Mouse (Mus musculus): ENCODE measurements around the gene Ugt2b5.
"Not testable (repeated sequence)": the region's sequence is repeated elsewhere in the genome, so short reads cannot be mapped to it uniquely, and the experiment has no call there.

Ugt2b5 gene

DNA sequence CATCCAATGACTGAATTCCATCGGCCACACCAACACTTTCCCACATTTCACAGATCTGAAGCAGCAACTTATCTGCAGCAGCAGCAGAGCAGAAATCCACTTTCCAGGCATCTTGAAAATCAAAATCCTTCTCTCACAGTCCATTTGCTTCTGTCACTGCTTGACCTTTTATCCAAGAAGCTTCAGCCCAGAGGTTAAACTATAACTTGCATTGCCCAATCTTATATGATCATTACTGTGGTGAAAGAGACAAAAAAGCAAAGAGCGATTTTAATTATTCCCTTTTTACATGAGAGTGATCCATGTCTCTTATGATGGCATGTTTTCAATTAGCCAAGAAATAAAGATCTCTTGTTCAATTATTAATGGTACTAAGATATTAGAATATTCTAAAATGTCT is at the start of gene Ugt2b5:
TSS of gene Ugt2b5 (minus strand) at position 123 of the 400 bp plus-strand sequence.
- DNase-seq (ENCODE audit: inconsistent ontology term) = not testable (repeated sequence)

DNA sequence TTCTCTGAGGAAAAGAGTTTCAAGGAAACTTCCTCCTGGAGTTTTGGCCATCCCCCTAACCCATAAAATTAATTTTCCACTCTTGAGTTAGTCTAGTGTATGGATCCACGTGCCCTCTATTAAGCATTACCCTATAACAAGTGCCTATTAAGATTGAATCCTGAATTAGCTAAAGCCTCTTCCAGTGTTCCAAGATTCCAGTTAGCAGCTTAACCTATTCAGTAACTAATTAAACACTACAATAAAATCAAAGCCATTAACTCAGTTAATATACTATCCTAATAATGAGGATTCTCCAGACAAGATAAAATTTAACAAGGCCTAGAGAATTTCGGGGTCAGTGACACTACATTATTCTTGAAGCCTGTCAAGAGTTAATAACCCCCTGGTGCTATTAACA is 35.7 kb upstream of the Ugt2b5 start:
- DNase-seq (ENCODE audit: inconsistent ontology term) = not testable (repeated sequence)

DNA sequence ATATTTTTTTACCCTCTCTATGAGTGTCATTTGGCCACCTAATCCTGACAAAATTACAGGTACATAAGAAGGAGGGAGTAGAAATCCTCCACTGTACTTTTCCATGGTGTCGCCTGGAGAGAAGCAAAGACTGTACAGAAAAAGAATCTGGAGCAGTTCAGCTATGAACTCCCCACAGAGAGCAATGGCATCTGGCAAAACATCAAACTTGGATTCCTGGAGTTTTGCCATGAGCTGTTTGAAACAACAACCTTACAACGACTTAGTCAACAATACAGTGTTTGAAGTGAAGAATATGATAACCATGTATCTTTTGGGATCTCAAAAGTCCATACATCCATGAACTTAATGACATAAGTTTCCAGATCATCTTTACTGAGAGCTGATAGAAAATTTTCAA is 34.6 kb upstream of the Ugt2b5 start:
- DNase-seq (ENCODE audit: inconsistent ontology term) = peak; percentile 23

DNA sequence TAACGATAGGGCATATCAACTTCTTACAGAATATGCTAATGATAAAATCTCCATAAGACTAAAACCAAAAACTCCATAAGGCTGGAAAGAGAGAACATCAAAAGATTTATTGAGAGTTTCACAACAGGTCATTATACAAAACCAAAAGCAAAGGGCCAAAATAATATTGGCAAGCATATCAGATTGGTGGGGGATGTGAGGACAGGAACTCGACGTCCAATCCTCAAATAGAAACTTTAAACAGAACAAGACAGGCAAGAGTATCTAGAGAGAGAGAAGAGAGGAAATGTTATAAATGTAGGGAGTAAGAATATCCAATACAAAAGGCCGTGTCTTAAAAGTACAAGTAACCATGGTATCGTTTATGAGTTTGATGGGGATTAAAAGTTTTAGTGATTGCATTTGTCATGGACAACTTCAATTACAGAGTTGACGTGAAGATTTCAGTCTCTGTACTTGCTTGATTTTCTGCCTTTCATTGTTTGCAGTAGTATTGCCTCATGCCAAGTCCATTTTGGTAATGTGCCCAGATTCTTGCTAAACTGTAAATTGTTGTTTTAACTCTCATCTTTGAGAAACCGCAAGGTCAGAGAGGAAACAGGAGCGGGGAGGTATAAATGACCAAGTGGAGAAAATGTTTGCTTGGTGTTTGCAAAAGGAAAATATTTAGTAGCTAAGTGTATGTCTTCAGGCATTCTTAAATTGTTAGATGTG is 7.8 kb upstream of the Ugt2b5 start:
- DNase-seq (ENCODE audit: inconsistent ontology term) = peak; percentile 66

DNA sequence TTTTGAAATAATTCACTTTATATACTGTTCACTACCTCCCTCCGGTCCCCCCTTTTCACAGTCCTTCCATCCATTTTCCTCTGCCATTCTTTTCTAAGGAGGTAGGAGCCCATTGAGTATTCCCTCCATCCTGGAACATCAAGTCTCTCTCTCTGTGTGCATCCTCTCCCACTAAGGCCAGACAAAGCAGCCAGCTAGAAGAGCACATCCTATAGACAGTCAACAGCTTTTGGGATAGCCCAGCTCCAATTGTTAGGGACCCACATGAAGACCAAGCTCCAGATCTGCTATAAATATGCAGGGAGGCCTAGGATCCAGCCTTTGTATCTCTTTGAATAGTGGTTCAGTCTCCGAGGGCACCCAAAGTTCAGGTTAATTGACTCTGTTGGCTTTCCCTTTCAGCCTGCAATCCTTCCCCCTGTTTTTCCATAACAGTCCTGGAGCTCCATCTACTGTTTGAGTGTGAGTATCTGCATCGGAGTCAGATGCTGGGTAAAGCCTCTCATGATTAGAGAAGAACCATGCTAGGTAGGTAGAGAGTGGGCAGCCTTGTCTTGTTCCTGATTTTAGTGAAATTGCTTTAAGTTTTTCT is 2.8 kb upstream of the Ugt2b5 start:
- DNase-seq (ENCODE audit: inconsistent ontology term) = peak; percentile 48

DNA sequence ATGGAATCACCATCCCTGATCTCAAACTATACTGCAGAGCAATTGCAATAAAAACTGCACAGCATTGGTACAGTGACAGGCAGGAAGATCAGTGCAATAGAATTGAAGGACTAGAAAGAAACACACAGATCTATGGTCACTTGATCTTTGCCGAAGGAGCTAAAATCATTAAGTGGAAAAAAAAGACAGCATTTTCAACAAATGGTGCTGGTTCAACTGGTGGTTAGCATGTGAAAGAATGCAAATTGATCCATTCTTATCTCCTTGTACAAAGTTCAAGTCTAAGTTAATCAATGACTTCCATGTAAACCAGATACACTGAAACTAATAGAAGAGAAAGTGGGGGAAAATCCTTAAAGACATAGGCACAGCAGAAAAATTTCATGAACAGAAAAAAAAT is 36.4 kb downstream of the Ugt2b5 start:
- not testable (repeated sequence) for DNase-seq (ENCODE audit: inconsistent ontology term)

DNA sequence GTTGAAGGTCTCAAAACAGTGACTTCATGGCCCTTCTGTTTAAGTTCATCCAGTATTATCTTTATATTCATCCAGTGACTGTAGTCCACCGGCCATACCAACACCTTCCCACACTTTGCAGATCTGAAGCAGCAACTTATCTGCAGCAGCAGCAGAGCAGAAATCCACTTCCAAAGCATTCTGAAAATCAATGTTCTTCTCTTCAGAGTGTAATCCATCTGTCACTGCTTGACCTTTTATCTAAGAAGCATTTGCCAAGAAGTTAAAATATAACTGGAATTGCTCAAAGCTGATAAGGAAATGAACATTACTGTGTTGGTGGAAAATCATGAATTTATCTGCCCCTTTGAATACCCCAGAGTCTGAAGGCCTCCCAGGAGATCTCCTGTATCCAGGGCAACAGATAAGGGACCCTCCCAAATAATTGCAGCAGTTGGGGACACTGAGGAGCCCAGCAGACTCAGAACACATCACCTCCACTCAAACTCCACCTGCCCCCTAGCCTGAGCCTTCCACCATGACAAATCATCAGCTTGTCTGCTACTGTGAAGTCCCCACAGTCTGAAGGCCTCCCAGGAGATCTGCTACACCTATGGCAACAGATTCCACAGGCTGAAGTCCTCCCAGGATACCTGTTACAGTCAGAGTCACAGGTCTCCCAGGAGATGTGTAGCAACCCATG is 47.6 kb downstream of the Ugt2b5 start, which contains the start of gene Ugt2b36:
TSS of gene Ugt2b36 (minus strand) at position 210 of the 682 bp plus-strand sequence.
- DNase-seq (ENCODE audit: inconsistent ontology term) = no peak

DNA sequence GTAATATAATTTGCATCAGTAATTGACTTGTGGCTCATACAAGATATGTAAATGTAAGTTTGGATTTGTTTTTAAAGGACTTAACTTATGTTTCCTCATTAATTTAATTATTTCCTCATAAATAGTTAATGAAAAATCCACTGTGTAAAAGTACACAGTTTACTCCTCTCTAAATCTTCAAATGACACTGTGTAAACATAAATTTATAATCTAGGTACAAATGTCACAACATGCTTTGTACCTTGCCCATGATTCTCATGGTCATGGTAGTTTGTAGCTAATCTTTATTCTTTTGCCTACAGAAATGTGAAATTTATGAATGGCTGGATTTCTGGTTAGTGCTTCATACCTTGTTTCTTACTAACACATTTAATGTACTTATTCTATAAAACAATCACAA is 49.0 kb downstream of the Ugt2b5 start:
- DNase-seq (ENCODE audit: inconsistent ontology term) = no peak

DNA sequence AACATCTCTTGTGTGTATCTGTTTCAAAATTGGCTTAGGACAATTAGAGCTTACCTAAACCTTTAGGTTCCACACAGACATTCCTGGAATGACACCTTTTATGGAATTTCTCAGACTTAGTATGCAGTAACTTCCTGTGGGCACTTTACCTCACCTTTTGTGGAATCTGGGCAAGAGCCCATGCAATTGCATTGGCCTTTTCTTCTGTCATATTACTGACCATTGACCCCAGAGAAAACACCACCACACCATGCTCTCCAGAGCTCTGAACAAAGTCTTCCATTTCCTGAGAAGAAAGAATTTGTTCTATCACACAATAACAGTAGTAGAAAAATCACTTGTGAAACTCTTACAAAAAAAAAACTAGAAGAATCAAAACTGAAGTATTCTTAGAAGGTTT is 50.9 kb downstream of the Ugt2b5 start:
- DNase-seq (ENCODE audit: inconsistent ontology term) = no peak

DNA sequence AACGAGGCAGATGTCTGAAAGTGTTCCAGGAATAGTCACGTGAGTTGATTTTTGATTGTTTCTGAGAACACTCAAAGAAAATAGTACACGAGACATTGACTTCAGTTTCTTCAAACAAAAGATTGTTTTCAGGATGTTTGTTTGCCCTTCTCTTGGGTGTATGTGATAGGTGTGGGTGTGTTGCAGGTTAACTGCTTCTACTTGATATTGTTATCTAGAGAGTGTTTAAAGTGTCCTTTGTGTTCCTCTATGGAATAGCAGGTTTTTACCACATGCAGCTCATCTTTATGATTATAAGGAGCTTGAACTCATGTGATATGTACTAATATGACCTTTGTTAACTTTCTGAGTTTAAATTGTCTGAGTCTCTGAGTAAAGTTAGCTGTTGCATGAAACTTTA is 53.8 kb downstream of the Ugt2b5 start:
- no peak for DNase-seq (ENCODE audit: inconsistent ontology term)
